Mouse (Mus musculus): ENCODE results near the gene Gm8439. TPM values are rescaled to one million over a fixed set of nuclear protein-coding genes. Genes with fewer than 3 reads are reported as not detected.

The Gm8439 gene
- total RNA-seq, 2 experiments from 2014 or later, result not detected

DNA sequence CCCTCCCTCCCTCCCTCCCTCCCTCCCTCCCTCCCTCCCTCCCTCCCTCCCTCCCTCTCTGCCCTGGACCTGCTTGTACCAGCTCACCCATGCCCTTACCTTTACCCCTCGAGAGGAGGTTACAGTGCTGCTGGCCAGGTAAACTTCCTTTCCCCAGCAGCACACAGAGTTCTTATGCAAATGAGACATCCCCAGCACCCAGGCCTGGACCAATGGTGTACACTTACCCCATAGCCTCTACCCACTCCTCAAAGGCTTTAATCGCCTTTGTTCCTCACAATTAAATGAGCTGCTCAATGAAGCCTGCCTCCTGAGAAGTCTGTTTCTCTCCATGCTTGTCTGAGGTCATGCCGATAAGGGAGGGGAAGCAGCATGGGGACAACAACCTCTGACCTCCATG, 18.4 kb downstream of the Gm8439 start:
- DNase-seq (ENCODE audit: low spot score), result no peak
- intact Hi-C loops (cut with DNase I), result no loop called here

DNA sequence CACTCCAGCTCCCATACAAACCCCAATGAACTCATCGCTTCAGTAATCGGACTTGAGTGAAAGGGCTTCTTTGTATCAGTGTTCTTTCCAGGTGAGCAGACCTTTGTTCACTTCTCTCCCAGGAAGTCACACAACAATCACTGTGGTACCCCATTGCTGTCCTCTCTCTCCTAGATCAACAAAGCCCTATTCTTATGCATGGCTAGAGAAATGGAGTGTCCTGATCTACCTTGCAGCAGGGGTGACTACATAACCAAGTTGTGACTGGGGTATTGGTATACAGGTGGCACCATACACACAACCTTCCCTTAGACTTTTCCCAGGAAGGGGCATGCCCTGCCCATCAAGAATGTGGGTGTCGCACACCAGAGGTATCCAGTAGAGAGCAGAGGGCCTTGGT, 22.5 kb downstream of the Gm8439 start:
- intact Hi-C loops (cut with DNase I), result no loop called here
- DNase-seq (ENCODE audit: low spot score), result no peak

DNA sequence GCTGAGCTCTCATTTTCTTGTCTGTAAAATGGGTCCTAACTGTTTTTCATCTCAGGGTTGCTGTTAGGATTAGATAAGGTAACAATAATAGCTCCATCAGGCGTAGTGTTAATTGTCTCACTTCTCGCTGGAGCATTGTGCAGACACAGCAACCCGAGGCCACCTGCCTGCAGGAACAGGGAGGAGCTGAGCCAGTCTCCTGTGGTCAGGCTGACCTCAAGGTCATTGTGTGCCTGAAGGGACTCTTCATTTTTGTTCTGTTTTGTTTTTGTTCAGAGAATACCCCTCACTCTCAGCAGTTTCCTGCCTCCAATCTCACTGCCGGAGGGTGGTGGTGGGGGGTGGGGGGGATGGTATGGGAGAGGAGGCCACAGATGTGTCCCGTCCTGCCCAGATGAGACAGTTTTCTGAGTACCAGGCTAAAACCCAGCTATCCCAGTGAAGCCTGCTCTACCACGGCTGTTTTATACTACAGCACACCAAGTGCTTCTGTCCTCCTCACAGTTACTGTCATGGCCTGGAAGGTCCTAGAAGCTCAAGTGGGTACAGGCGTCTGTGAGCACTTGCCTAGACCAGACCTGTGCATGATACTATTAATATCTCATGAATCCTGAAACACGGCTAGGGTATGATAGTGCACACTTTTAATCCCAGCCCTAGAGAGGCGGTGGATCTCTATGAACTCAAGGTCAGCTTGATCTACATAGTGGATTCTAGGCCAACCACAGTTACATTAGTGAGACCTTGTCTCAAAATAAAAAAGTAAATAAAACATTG, 23.9 kb downstream of the Gm8439 start:
- intact Hi-C loops (cut with DNase I), result no loop called here
- DNase-seq (ENCODE audit: low spot score), result no peak

DNA sequence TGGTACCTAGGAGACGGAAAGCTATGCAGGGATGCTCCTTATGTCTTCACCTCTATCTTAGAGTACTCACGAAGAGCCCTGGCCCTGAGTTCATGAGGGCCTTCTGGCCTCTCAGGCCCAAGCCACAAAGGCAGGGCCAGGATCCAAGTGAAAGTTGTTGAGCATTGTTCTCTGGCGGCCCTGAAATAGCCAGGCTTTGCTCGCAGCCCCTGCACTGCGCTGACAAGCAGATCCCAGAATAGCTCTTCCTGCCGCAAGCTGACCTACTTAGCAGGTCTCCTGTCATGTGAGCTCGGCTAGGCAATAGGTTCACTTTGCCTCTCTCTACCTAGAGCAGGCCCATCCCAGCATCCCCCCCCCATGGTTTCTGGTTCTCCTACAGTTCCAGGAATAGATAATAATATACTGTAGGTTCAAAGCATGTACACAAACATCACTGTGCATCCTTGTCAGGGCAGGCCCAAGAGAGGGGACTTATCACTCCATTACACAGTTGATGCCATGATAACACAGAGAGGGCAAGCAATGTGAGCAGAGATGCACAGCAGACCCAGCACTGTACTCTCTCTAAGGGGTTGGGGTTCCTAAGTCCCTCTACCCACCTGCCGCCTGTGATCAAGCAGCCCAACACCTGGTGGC, 25.3 kb downstream of the Gm8439 start:
- DNase-seq (ENCODE audit: low spot score), result peak; percentile 57
- intact Hi-C loops (cut with DNase I), result loop anchor here (2.0 kb wide), 1 partner anchor 53 kb away; the partner anchor contains the start of gene Cited4

DNA sequence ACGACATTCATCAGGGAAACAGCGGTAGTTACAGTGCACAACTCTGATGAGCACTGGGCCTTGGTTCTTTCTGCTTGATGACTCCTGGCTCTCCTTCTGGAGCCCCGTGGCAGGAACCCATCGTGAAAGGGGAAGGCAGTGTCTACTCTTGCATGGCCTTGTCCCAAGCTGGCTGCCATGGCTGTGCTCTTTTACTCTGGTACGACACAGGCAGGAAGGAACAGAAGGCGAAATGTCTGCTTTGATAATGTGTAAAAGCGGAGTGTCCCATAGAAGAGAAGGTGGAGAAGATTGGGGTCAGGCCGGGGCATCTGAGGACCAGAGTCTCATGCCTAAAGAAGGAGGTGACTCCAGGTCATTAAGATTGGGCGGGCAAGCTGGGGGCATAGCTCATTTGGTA, 26.1 kb downstream of the Gm8439 start:
- intact Hi-C loops (cut with DNase I), result loop anchor here (2.0 kb wide), 1 partner anchor 52 kb away; the partner anchor contains the start of gene Cited4
- DNase-seq (ENCODE audit: low spot score), result no peak

DNA sequence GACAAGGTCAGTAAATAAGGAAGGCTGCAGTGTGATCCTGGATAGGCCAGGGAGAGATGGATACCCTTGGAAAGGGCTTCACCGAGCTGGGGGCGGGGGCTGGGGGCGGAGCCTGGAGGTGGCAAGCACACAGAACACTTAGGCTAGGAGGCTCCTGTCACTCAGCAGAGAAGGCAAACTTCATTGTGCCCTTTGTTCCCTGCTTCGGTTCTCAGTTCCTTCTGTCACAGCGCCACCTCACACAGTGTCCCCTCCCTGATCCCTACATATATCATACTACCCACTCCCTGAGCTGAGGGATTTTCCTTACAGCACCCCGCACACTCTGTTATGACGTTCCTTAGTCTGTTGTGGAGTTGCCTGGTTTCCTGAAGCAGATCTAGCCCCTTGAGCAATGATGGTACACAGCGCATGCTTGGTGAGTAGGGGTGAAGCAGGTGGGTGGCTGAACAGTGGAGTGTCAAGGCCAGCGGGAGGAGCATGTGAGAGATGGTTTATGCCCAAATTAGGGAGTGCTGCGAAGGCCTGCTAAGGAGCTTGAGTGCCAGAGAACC, 27.1 kb downstream of the Gm8439 start:
- peak; percentile 33 for DNase-seq (ENCODE audit: low spot score)
- intact Hi-C loops (cut with DNase I), result loop anchor here (2.0 kb wide), 1 partner anchor 51 kb away; the partner anchor contains the start of gene Cited4

DNA sequence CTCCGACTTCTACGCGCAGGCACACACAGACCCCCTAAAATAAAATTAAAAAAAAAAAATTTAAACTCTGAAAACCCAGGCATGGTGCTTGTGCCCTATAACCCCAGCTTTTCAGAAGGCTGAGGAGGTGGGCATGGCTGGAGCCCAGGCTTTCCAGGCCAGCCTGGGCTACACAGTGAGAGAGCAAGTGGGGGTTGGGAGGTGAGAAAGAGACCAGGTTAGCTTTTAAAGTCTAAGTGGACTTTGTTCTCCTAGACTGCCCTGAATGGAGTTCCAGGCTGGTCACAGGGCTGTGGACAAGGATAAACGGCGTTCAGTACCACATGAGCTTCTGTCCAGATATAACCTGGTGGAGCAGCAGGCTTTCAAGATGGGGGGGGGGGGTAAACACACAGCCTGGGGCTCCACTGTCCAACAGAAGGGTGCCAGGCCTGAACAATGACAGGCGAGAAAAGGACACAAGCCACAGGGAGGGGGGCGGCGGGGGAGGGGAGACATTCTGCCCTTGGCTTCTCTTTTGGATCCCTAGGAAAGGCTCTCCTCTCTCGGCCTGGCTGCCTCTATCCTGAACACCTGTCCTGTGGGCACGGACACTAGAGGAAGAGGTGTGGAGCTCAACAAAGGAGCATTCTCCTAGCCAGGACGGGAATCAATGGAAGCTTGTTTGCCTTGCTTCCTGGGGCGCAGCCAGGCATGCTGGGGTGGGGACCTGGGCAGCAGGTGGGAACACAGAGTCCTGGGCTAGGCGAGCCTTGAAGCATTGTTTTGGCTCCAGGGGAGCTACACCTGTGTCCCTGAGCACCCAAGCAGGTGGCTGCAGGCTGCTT, 27.9 kb downstream of the Gm8439 start:
- DNase-seq (ENCODE audit: low spot score), result no peak
- intact Hi-C loops (cut with DNase I), result no loop called here

DNA sequence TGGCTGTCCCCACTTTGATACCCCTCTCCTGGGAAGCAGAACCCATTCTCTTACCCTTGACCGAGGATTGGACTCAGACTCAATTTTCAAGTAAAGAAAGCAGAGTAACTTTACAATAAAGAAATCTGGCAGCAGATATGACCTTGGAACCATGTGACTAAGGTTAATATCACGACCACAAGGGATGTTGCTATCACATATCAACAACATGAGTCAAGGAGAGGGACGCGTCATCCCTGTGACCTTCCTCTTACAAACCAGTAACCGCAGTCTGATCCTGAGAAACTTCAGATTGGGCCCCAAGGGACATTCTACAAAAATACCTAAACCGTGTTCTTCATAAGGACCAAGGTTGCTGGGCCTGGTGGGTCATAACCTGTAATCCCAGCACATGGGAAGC, 39.2 kb downstream of the Gm8439 start:
- DNase-seq (ENCODE audit: low spot score), result no peak
- intact Hi-C loops (cut with DNase I), result no loop called here

DNA sequence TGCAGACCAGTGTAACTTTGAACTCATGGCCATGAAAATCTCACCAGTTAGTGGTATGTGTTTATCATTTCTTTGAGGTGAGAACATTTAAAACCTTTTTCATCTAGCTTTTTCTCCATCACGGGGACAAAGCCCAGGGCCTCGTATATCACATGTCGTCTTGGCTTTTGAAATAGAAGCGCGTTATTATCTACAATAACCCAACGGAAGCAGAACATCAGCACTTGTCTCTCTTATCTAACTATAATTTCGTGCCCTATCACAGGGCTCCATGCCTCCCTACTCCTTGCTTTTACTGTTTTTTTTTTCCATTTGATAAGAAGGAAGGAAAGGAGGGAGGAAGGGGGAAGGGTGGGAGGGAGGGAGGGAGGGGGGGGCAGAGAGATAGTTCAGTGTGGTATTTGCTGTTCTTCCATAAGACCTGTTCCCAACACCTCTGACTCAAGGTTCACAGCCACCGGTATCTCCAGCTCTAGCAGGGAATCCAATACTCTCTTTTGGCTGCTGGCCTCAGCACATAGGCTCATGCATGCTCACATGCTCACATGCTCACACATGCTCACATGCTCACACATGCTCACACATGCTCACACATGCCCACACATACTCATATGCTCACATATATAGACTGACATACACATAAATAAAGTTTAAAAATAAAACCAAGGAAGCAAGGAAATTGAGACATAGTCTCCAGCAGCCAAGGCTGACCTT, 41.8 kb downstream of the Gm8439 start:
- DNase-seq (ENCODE audit: low spot score), result no peak
- intact Hi-C loops (cut with DNase I), result no loop called here

DNA sequence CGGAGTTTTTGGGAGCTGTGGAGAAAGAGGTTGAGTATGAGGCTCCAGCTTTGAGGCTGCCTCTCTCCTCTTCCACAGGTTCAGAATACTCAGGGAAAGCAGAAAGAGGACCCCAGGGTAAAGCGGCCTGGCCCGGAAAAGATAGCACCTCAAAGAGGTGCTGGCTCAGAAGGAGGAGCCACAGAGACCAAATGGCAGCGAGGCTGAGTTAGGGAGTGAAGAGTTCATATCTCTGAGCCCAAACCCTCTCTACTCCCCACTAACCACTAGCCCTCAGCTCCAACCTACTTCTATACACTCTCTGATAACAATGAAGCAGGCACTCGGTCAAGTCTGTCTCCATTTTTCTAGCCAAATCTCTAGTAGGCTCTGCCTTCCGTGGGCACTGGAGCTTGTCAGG, 43.3 kb downstream of the Gm8439 start:
- intact Hi-C loops (cut with DNase I), result no loop called here
- no peak for DNase-seq (ENCODE audit: low spot score)

DNA sequence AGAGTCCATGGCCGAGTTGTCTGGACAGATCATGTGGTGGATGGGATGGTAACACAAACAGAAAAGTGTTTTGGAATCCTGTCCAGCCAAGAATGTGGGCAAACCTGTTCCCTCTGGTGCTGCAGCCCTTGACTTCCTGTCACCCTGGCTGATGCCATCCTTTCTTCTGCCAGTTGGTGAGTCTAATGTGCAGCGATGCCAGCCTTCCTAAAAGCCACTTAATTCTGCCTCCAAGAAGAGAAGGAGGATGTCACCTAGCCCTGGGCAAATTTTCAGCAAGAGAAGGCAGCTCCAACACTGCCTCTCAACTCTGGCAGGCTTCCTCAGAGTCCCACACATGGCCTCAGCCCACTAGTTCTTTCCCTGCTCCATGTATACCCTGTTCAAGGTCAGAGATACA, 46.8 kb downstream of the Gm8439 start:
- intact Hi-C loops (cut with DNase I), result no loop called here
- no peak for DNase-seq (ENCODE audit: low spot score)

DNA sequence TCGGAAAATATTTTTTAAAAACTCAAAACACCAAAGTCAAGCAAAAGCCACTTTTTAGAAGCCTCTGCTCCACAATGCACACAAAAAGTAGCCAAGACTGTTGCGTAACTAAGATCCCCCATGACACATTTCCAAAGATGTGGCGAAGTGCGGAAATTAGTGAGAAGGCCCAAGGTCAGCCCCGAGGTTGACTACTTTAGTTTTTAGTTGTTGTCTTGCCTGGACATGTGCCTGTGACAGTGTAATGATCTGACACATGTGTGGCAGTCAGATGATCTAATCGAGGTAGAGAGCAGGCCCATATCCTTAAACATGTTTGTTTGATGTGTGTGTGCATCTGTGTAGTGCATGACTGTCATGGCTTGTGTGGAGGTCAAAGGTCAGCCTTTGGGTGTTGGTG, 53.4 kb downstream of the Gm8439 start:
- no peak for DNase-seq (ENCODE audit: low spot score)
- intact Hi-C loops (cut with DNase I), result no loop called here

DNA sequence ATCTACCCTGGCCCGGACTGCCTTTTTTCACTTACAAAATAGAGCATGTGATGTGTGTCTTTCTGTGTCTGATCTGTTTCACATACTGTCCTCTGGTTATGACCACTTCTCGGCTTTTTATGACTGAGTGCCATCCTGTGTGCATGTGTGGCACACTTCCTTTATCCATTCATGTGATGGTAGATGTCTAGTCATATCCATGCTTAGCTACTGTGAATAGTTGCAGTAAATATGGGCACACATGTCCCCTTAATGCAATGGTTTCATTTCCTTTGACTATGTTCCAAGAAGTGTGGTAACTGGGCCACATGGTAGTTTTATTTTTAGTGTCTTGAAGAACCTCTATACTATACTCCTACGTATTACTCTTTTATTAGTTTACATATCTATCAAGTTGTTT, 55.4 kb downstream of the Gm8439 start:
- intact Hi-C loops (cut with DNase I), result no loop called here
- no peak for DNase-seq (ENCODE audit: low spot score)

DNA sequence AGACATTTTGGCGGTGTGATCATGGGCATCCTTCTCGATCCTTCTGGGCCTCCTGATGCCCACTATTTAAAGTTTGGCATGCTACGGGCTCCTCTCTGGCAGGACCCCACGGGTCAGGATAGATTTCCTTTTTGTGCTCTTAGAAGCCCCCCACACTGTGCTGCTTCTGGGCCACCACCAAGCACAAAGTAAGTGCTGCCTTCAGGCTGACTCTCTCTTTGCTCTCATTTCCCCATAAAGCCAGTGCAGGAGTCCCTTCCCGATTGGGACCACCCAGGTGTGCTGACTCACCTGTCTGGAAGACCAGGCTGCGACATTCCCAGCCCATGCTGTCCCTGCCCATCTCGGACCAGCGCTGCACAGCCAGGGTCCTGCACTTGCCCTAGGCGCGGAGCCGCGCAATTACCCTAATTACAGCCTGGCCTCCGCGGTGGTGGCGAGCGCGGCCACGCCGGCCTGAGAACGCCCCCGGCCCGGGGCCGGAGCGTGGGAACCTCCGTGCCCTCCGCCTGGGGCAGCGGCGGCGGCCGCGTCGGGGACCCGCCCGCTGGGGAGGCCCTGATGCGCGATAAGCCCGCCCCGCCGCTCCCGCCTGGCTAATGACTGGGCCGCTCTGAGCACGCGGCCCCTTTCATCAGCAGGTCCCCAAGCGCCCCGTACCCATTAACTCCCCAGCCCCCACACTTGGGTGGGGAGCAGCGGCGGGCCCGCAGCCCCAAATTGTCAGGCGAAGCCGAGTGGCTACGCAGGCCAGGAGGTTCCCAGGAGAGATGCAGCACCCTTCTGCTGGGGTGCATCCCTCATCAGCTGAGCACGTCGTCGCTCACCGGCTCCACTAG, 61.0 kb downstream of the Gm8439 start:
- intact Hi-C loops (cut with DNase I), result no loop called here
- no peak for DNase-seq (ENCODE audit: low spot score)

DNA sequence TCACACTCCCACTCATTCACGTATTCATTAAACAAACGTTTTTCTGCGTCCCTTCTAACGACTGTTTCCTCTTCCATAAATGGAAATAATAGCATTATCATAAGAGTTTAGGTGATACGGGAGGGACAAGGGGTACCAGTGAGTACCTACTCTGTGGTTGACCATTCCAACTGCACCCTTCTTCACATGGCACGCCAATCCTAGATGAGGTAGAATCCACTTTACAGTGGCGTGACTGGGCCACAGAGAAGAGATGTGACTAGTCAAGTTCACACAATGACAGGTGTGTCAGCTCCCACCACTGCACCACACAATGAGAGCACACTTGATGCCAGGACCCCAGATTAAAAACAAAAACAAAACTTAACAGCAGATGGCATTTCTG, 61.7 kb downstream of the Gm8439 start:
- DNase-seq (ENCODE audit: low spot score), result no peak
- intact Hi-C loops (cut with DNase I), result no loop called here

DNA sequence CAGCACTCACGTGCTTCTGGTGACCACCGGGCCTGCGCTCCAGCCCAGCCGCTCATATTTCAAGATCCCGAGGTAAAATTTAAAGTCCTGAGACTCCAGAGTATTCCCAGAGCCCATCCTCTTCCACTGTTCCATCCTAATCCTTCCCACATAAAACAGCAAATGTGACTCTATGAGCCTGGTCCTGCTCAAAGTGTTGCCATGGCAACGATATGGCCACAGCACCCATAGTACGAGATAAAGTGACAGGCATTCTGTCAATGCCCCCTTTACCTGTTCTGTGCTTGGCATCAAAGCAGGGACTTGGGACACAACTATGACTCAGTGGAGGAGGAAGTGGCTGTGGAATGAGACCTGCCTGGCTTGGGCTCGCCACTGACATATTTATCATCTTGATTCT, 67.4 kb downstream of the Gm8439 start:
- DNase-seq (ENCODE audit: low spot score), result no peak
- intact Hi-C loops (cut with DNase I), result no loop called here
